Mouse (Mus musculus) urinary bladder, postnatal 4 days (tissue): ENCODE results near the gene Ensa.
"Not testable (repeated sequence)": the region's sequence is repeated elsewhere in the genome, so short reads cannot be mapped to it uniquely, and the experiment has no call there.

Source experiments
- DNase-seq, 2 experiments: peaks; one replicate each; pipeline ENCODE4 v3.0.0; 2021 to 2022; ENCODE audit warnings: low spot score in 2 of 2

Gene Ensa

DNA sequence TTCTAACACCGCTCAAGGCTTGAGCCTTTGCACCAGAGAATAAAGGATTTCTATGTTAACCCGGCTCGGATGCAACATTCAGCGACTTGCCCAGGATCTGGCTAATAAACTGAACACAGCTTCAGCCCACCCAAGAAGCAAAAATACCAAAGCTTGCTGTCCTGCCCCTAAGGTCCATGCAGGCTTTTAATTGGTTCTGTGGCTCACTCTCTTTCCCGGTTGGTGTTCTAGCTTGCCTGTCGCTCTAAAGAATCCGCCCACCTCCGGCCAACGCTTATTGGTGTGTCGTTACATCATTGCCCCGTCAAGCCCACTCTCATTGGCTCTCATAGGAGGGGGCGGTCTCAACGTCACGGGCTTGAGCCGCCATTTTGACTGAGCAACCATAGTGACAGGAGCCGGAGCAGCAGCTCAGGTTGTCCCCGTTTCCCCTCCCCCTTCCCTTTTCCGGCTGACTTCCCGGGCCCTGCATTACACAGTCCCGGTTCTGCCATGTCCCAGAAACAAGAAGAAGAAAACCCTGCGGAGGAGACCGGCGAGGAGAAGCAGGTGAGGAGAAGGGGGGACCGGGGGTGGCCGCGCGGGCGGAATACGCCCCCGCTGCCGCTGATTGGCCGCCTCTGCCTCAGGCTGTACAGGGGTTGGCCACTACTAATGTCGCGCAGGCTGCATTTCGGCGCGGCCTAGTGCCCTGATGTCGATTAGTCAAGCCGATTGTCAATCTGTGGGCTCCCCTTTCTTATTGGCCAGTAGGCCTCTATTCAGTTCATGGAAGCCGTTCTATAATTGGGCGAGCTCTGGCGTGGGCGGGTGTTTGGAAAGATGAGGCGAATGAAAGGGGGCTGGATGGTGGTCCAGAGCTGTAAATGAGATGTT is at the start of gene Ensa:
TSS of gene Ensa (plus strand) at position 366 of the 876 bp plus-strand sequence.
- peak; percentile 96 to 97 for DNase-seq

DNA sequence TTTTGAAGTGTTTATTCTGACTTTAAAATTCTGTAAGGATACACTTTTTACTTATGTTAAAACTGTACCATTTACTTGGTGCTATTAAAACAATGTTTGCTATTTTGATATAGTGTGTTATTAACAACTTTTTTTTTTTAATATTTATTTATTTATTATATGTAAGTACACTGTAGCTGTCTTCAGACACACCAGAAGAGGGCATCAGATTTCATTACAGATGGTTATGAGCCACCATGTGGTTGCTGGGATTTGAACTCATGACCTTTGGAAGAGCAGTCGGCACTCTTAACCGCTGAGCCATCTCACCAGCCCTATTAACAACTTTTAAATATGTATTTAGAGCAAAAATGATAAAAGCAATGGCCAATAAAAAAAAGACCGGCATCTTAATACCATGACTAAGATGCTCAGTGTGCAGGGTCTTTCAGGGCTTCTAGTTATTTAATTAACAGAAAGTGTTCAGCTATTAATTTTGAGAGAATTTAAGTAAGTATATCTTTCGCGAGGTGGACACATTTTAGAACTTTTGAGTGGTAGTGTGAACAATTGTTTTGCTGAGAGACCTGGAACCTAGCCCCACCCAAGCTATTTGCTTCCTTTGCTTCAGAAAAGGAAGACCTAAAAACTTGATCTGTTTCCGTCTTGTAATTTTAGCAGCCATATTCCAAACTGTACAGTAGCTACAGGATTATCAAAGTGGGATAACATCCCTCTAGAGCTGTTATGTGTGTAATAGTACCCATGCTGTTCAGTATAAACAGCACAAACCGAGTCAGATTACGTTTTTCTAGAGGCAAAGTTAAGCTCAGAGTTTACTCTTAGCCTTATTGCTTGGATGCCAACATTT is 36.8 kb upstream of the Ensa start:
- DNase-seq = no peak

DNA sequence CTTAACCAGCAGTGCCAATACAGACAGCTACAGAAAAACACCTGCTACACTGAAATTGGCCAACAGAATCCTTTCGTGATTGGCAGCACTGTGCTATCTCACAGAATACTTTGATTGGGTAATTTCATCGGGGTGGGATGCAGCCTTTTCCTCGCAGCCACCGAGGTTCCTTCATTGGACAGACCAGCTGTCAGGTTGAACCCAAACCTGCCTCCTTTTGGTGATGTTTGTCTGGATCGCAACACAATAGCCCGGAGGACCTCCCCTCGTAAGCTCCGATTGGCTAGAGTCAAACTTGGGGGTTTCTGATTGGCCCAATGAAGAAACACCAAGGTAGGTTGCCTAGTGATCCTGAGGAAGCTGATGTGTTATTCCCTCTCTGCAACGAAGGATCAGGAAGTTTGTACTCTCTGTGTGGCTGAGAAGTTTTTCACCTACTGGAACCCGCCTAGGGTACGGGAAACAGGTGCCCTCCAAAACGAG is 36.1 kb upstream of the Ensa start, which contains the start of gene Golph3l:
TSS of gene Golph3l (plus strand) at position 331 of the 483 bp plus-strand sequence.
- DNase-seq = peak; percentile 91 to 92

DNA sequence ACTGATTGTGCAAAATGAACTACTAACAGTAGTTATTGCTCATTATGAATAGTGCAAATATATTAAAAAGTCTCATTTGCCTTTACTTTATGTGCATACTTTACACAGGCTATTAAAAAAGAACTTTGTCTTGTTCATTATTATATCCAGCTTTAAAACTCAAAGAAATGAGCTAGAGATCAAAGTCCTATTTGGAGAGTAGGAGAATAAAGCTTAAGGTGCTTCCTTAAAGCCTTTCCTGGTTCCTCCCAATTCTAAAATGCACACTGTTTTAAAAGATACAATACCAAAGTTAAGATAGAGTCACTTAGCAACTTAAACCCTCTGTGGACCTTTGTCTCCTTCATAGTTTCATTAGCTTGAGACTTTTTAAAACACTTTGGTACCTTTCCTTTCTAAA is 26.1 kb upstream of the Ensa start:
- no peak for DNase-seq

DNA sequence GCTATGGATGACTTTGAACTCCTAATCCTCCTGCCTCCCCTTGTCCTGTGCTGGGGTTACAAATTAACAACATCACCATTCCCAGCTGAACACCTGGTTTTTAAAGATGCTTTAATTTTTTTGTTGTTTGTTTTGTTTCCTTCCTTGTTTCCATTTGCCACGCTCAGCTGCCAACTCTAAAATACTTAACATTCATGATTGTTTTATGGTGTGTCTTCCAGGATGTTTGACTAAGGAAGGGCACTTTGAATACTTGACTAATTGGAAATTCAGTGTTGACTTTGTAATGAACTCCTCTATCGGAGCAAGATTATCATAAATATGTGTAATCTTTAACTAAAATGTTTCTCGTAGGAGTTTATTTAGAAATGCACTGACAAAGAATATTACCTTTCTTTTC is 23.5 kb upstream of the Ensa start:
- no peak for DNase-seq

DNA sequence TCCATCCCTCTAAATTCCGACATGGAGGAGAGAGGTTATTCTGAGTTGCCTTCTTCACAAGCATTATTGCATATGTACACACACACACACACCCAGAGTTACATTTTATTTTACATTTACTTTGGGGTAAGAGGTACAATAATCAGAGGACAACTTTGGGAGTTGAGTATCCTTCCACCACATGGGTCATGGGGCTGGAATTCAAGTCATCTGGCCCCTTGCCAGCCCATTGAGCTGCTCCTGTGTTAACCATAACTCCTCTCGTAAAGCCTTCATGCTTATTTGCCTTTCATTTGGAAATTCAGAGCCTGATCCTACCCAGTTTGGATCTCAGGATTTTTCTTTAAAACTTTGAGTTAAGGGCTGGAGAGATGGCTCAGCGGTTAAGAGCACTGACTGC is 18.7 kb upstream of the Ensa start:
- DNase-seq = no peak

DNA sequence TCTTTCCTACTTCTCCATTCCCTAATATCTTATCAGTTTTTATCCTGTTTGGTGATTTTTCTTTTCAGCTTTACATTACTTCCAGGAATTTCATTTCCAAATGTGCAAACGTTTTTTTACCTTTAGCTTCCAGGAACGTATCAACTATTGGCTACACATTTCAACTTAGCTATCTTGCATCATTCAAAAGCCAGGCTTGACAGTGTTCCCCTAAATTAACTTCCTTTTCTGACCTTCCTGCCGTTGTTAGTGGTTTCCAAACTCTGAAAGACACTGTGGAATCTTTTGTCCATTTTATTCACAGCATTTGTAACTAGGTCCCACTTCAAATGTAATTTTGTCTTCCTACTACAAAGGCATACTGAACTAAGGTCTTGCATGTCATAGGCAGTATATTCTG is 15.6 kb upstream of the Ensa start:
- no peak for DNase-seq

DNA sequence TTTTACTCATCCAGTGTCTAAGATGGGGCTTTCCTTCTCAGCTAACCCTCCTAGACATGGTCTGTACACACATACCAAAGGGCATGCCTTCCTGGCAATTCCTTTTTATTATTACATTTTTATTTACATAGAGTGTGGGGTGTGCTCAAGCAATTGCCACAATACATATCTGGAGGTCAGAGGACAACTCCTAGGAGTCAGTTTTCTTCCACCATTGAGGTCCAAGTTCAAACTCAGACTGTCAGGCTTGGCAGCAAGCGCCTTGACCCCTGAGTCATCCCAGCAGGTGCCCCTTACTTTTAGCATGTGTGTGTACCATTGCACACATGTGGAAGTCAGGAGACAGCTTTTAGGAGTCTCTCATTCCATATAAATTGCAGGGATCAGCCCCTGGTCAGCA is 10.8 kb upstream of the Ensa start:
- DNase-seq = no peak

DNA sequence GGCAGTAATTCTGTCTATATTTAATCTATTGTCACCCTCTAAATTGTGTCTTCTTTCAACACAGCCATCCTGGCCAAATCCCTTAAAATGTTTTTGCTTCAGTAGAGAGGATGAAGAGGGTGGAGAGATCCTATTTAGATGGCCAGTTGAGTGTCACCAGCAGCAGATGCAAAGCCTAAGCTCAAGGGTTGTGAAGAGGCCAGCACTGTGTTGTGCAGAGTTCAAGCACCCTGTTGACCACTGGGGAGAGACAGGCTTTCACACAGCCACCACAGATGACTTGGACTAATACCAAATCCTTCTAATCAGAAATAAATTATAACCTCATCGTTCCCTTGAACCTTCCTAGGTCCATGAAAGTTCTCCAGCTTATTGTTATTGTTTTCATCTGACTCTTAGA is 6.3 kb upstream of the Ensa start:
- no peak for DNase-seq

DNA sequence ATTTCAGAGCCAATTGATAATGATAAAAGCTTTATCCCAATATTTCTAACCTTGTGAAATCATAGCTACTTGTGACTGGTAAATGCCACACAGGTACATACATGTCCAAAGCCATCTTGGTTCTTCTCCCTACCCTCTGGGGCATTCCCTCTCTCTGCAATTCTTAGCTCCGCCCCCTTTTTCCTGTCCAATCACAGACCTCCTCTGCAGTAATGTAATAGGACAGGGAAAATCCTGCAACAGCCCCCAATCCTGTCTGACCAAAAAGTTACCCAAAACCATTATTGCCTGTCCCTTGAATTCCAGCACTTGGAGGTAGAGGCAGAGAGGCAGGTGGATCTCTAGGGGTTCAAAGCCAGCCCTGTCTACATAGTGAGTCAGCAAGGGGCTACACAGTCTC is 3.6 kb upstream of the Ensa start:
- no peak for DNase-seq

DNA sequence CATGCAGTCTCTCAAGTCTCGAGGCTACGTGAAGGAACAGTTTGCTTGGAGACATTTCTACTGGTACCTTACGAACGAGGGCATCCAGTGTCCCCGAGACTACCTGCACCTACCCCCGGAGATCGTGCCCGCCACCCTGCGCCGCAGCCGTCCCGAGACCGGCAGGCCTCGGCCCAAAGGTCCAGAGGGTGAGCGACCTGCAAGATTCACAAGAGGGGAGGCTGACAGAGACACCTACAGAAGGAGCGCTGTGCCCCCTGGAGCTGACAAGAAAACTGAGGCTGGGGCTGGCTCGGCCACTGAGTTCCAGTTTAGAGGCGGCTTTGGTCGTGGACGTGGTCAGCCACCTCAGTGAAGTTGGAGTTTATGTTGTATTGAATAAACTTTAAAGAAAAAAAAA is 2.4 kb upstream of the Ensa start:
- not testable (repeated sequence) for DNase-seq

DNA sequence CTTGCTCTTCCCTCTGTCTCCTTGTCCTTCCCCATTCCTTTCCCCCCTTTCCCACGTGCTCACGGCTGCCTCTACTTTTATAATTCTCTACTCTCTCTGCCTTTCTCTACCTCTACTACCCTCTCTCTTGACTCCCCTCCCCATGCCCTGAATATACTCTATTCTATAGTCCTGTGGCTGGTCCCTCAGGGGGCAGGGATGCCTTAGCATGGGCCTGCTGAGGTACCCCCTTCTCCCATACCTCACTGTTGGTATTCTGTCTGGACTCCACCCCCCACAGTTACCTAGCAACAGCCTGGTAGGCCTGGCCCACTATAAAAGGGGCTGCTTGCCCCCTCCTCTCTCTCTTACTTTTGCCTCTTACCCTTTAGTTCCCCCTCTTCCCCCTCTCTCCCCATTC is 1.2 kb upstream of the Ensa start:
- no peak for DNase-seq

DNA sequence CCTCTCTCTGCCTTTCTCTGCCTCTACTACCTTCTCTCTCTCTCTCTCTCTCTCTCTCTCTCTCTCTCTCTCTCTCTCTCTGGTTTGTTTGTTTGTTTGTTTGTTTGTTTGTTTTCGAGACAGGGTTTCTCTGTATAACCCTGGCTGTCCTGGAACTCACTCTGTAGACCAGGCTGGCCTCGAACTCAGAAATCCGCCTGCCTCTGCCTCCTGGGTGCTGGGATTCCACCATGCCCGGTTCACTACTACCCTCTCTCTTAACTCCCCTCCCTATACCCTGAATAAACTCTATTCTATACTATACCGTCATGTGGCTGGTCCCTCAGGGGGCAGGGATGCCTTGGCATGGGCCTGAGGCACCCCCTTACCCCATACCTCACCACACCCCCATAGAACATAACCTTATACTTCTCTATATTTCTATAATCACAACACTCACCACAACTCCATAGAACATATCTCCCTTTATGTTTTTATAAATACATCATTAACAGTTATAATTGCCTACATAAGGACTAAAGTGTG is 740 bp upstream of the Ensa start:
- not testable (repeated sequence) for DNase-seq

DNA sequence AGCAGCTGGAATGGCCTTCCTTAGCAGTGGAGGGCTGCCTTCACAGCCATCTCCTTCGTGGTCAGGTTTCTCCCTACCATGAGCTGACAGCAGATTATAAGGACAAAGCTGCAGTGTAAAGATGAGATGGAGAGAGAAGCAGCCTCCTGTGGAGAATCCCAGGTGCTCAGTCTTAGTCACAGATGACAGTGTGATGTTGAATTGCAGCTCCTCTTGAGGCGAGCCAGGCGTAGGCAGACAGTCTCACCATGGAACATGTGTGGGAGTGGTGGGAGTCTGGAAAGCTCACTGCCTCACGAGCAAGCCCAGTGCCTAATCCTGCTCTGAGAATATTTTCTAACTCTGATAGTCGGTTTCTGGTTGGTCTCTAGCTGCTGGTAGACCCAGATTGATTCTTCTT is 3.0 kb downstream of the Ensa start:
- no peak for DNase-seq

DNA sequence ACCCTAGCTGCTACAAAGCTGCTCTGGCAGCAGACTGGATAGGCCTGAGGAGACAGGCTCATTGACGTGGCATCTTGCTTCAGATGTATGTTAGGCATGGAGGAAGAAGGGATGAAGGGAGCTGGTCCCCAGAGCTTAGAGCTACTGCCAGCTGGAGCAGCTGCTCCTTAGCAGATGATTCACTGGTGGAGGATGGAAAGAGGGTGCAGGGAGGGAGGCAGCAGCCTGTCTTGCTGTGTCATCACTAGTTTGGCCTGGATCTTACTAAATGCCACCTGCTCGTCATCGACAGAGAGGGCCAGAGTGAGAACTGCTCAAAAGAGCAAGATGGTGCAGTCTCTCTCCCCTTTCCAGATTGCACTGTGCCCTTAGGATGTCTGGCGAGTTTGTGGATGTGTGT is 5.0 kb downstream of the Ensa start:
- DNase-seq = no peak

DNA sequence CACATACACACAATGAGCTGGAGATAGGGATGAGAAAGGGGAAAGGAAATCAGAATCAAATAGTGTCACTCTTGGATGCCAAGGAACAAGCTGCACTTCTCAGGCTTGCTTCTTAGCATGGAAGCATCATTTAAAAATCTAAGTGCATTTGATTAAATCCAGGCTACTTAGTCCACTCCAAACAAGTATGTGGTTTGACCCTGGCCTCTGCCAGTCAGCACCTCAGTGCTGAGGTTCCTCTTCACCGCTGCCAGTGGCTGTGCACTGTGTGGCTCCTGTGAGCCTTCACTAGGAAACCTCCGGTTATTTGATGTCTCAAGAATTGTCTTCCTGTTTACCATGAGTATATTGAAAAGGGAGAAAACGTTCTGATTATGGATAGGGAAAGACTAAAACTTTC is 6.1 kb downstream of the Ensa start:
- DNase-seq = no peak

DNA sequence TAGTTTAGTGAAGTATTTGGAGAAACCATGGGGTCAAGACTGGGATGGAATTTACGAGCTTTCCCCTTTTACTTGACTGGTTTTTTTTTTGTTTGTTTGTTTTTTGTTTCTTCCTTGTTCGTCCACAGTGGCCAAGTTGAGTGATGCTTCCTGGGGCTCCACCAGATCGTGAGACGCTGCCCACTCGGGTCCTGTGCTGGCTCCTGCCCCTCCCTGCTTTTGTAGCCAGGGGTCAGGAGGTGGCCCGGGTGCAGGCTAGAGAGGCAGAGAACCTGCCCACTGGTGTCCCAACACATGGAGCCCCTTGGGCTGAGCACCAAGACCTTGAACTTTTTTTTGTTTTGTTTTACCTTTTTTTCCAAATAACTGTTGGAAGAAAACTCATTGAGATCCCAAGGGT is 6.5 kb downstream of the Ensa start:
- DNase-seq = no peak

DNA sequence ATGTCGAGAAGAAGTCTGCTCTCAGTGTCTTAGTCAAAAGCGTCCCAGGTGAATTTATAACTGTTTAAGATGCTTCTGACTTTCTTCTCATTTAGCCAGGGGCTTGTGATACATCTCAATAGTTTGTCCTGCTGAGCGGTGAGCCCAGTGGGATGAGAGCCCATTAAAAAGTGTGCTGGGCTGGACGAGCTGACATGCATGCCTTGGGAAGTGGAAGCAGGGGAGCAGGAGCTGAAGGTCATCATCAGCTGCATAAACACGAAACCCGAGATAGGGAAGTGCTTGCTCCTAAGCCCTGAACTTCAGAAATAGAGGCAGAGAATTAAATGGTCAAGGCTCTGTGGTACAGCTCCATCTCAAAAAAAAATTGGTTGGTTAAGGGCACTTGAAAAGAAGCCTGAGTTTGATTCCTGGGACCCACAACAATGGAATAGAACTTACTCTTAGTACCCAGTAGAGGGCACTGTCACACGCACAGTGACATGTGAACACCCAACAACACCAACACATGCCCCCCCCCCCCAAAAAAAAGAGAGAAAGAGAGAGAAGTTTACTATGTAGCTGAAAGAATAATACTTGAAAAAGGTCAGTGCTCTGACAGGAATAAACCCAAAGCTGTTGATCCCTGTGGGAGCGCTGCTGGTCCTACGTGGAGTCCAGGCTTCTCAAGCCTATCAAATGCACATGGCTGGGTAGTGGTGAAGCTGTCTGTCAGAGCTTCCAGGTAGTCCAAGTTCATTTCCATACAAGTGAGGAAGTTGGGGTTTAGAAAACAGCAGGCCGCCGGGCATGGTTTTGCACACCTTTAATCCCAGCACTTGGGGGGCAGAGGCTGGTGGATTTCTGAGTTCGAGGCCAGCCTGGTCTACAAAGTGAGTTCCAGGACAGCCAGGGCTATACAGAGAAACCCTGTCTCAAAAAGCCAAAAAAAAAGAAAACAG is 8.1 kb downstream of the Ensa start:
- DNase-seq = no peak

DNA sequence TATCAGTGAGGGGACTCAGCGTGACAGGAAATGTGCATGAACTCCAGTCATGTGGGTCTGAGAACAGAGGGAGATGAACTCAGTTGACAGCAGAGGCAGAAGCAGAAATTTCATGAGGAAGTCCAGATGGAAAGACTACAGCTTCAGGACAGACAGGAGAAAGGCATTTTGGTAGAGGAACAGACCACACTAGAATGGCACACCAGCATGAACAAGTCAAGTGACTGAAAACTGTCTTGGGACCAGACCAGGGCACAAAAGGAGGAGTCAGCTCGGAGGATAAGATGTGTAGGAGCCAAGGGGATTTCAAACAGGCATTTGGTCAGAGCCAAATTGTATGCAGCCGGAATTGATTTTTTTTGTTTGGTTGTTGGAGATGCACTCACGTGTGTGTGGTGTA is 10.8 kb downstream of the Ensa start:
- no peak for DNase-seq

DNA sequence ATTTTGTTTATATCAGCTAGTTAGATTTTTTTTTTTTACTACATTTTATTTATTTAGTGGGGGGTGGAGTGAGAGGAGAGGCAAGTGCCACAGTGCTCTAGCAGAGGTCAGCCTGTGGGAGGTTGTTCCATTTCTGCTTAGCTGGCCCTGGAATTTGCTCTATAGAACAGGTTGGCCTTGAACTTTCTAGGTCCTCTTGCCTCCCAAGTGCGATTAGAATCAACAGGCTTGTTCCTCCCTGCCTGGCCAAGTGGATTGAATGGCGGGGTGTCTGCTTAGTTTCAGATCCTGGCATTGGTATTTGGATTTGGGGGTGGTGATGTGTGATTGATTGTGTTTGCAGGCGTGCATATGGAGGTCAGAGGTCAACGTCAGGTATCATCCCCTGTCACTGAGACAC is 11.3 kb downstream of the Ensa start:
- DNase-seq = no peak

DNA sequence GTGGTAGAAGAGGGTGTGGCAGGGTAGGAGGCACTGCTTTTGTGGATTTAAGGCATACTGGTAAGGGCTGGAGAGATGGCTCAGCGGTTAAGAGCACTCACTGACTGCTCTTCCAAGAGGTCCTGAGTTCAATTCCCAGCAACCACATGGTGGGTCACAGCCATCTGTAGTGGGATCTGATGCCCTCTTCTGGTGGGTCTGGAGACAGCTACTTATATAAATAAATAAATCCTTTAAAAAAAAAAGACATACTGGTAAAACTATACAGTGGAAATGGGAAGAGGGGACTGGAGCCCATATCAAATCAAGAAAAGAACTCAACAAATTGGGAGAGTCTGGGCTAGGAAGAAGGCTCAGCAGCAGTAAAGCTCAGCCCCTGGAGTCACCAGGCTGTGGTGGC is 14.9 kb downstream of the Ensa start:
- no peak for DNase-seq
